Mouse (Mus musculus) ZHBTc4 (cell line): ENCODE measurements around the gene Hist1h2ae.
A peak's percentile ranks its signal among the peaks of the same experiment; 100 is the strongest.
"Not testable (repeated sequence)": the region's sequence is repeated elsewhere in the genome, so short reads cannot be mapped to it uniquely, and the experiment has no call there.

Experiments used
- DNase-seq: peaks from one replicate; pipeline ENCODE4 v3.0.0-alpha.2; 2011; ENCODE audit warnings: low read depth, low spot score

Gene Hist1h2ae

DNA sequence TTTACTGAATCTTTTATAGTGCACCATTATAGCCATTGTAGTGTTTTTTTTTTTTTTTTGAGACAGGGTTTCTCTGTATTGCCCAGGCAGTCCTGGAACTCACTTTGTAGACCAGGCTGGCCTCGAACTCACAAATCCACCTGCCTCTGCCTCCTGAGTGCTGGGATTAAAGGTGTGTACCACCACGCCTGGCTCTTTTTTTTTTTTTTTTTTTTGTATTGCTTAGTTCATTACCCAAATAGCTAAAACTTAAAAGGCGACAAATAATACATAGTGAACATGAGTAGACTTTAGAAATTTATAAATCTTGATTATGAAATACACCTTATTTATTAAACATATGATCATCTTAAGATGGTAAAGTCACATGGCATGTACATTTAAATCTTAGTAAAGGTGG lies 29.5 kb downstream of the Hist1h2ae start:
- no peak for DNase-seq

GRCm38 (mm10) chr13:23539821-23540220 lies 31.2 kb downstream of the Hist1h2ae start:
- not testable (repeated sequence) for DNase-seq

- DNase-seq = no peak
These were observed 32.8 kb downstream of the Hist1h2ae start for GRCm38 (mm10) chr13:23538249-23538648.

- no peak for DNase-seq
These were observed 33.9 kb downstream of the Hist1h2ae start for GRCm38 (mm10) chr13:23537006-23537710.

DNA sequence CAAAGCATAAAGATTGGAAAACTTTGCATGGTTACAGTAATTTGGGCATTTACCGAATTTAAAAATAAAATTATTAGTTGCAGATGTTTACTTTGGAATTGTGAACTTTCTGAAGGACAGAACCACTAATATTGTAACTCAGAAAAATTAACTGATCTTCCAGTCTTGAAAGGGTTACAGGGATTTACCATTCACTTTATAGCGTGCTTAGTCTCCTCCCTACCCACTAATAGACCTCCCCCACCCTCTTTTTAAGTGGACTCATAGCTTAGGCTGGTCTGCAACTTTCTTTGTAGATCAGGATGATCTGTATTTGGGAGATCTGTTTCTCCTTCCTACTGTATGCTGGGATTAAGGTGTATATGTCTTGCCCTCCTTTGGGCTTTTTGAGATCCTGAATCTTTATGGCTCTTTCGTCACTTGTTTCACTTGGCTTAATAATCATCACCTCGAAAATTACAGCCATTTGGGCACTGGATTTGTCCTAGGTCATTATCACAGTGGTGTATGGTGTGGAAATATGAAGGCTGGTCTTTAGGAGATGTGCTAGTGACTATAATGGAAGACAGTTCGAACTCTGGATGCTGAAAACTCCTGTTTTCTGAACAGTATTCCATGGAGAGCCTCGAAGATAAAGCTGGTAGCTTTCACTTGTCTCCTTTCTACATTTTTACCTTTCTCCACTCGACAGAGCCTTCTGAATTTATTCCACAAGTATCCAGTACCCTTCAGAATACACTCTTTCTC lies 34.8 kb downstream of the Hist1h2ae start:
- DNase-seq = no peak

DNA sequence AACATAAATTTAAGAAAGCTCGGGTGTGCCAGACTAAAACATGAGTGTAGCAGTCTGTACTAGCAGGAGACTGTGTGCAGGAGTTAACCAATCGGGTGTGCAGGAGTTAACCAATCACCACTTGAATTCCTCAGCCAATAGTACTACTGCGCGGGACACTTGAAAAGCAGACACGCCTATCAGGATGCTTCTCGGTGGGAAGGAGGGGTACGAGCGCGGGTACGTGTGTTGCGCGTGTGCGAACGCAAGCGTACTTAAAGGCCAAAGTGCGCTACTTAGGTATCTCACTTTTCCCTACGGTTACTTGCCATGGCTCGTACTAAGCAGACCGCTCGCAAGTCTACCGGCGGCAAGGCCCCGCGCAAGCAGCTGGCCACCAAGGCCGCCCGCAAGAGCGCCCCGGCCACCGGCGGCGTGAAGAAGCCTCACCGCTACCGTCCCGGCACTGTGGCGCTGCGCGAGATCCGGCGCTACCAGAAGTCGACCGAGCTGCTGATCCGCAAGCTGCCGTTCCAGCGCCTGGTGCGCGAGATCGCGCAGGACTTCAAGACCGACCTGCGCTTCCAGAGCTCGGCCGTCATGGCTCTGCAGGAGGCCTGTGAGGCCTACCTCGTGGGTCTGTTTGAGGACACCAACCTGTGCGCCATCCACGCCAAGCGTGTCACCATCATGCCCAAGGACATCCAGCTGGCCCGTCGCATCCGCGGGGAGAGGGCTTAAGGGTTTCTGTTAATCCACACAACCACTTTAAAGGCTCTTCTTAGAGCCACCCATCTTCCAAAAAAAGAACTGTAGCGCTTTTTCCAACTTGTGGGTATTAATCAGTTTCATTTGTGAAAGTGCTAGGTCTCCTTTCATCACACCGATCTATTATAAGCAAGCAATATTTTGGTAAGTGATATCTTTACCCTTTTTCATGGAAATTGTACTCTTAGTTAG lies 35.6 kb downstream of the Hist1h2ae start, which contains the start of gene Hist1h3g:
Gene Hist1h3g (plus strand): TSS at position 286 of the 939 bp plus-strand sequence.
- peak; percentile 98 for DNase-seq

- DNase-seq = peak; percentile 72
These were observed 36.5 kb downstream of the Hist1h2ae start for GRCm38 (mm10) chr13:23534368-23535131.

DNA sequence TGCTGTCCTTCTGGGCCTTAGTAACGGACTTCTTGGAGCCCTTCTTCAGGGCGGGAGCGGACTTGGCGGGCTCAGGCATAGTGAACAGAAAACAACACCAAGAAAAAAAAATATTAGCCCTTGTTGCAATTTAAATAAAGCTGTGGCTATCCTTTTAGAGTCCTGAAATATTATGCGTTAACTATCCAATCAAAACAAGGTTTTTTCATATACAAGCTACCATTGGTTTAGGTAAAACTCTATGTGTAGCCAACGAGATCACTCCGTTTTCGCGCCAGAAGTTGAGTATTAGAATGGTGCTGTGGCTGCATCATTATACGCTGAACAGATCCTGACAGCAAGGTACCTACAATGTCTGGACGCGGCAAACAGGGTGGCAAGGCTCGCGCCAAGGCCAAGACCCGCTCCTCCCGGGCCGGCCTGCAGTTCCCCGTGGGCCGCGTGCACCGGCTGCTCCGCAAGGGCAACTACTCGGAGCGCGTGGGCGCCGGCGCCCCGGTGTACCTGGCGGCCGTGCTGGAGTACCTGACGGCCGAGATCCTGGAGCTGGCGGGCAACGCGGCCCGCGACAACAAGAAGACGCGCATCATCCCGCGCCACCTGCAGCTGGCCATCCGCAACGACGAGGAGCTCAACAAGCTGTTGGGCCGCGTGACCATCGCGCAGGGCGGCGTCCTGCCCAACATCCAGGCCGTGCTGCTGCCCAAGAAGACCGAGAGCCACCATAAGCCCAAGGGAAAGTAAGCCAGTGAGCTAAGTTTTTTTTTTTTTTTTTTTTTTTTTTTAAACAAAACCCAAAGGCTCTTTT lies 37.3 kb downstream of the Hist1h2ae start, which contains the start of gene Hist1h2af:
Gene Hist1h2af (plus strand): TSS at position 347 of the 808 bp plus-strand sequence.
- DNase-seq = peak; percentile 90

GRCm38 (mm10) chr13:23532262-23533075 lies 38.6 kb downstream of the Hist1h2ae start:
- no peak for DNase-seq

GRCm38 (mm10) chr13:23530901-23531875 lies 39.8 kb downstream of the Hist1h2ae start, which contains the start of gene Hist1h4h:
Gene Hist1h4h (plus strand): TSS chr13:23531050.
- peak; percentile 98 for DNase-seq

DNA sequence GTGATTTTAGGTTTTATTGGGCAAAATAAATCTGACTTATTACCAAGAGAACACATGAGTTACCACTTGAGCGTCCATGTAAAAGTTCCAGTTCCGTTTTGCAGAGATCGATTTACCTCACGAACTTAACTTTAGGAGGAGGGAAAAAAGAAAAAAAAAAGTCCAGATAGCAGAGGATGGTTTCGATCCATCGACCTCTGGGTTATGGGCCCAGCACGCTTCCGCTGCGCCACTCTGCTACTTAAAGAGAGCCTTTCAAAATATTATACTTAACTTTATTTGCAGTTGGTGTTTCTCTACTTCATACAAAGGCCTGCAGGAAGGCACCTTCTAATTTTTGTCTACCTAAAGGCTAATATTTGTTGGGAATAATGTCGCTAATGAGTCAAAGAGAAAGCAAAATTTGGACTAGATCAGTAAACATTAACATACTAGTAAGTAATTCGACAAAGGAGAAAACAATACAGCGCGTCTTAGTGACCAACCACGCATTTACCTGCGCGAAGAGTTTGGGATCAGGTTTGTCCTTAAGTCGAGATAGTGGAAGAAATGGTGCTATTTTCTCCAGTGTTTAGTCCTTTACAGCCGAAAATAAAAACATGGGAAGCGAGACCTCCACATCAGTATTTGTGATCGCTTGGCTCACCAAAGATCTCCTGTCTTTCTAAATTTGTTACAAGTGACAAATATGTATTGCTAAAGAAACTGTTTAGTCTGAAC lies 40.7 kb downstream of the Hist1h2ae start:
- peak; percentile 64 for DNase-seq

GRCm38 (mm10) chr13:23529480-23530165 lies 41.4 kb downstream of the Hist1h2ae start:
- no peak for DNase-seq

GRCm38 (mm10) chr13:23529005-23529404 lies 42.0 kb downstream of the Hist1h2ae start:
- DNase-seq = no peak

DNA sequence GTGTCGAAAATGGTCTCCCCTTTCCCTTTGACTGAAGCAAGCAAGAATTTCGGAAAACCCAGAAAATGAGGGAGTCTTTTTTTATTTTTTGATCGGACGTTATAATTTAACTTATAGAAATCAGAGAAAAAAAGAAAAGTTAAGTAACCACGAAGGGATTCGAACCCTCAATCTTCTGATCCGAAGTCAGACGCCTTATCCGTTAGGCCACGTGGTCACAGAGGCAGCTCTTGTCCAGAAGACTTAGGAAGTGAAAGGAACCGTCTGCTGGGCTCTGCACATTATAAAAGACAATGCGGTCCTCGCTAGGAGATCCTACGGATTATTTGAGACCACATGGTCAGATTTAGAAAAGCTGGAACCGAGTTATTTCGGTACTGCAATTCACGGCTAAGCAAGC lies 44.7 kb downstream of the Hist1h2ae start:
- peak; percentile 92 for DNase-seq

DNA sequence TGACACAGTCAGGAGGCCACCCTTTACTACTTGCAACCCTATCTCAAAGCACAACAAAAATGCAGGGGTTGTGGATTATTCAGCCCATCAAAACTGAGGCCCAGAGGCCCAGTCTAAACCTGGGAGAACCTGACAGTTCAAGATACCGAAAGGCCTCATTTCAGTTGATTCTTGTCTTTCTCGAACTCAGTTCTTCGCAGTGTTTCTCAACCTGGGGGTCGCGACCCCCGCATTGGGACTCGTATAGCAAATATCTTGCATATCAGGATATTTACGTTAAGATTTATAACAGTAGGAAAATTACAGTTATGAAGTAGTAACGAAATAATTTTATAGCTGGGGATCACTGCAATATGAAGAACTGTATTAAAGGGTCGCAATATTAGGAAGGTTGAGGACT lies 45.1 kb downstream of the Hist1h2ae start:
- peak; percentile 71 for DNase-seq

- DNase-seq = peak; percentile 90
These were observed 46.4 kb downstream of the Hist1h2ae start for GRCm38 (mm10) chr13:23524654-23525053.

- DNase-seq = no peak
These were observed 47.0 kb downstream of the Hist1h2ae start for GRCm38 (mm10) chr13:23523976-23524375.
